Comparison of ENCODE assay signal across 10 mouse cellular contexts in genomic region chr2:167053127-167053844, GRCm38 (mm10). TPM values are rescaled to one million over a fixed set of nuclear protein-coding genes. Genes with fewer than 3 reads are reported as not detected.
DNase-seq lines count a peak whose midpoint lies in the region; ATAC-seq and TF ChIP-seq lines count a peak whose summit lies in the region.
"Had no signal": no experiment of that assay in that cellular context is flagged by ENCODE, and none has a peak within 500 bp of the region (broad histone marks: within the 10 kb centered on the region; RNA-seq: fewer than 3 reads in every experiment).

No protein-coding gene starts in this region.

- DNase-seq in heart, adult 9 months (ENCODE audit: low spot score in 2 of 2) = no peak
- peak; percentile 57 for DNase-seq in ovary, adult 18-20 months (ENCODE audit: low spot score)
- DNase-seq in ovary, postnatal 36 days (ENCODE audit: low spot score) = no peak
- DNase-seq in liver, embryonic 14.5 days (ENCODE audit: low read depth in 3 of 3, low spot score in 3 of 3) = no peak
- no peak for DNase-seq in cerebellum, adult 18-20 months
- DNase-seq in lung, postnatal 0 days (ENCODE audit: low spot score) = no peak
- DNase-seq: thymus, postnatal 4 days had no signal

- no peak; the same call in 1 of the 2 replicates for ATAC-seq in heart, embryonic 15.5 days (replicated peaks; ENCODE audit: insufficient number of reproducible peaks, insufficient read depth, low FRiP score, low read depth)
- peak; percentile 12; the same call in 1 of the 2 replicates for ATAC-seq in liver, embryonic 14.5 days (ENCODE audit: insufficient read depth)
- no peak for ATAC-seq in inflammation-experienced regulatory T-cells, adult 6 months
- no peak for ATAC-seq in lung, postnatal 0 days

- no peak overlapping the region for H3K4me2 ChIP-seq in heart, embryonic 15.5 days
- H3K4me2 ChIP-seq in liver, embryonic 14.5 days (ENCODE audit: low read depth) = peak overlapping the region; percentile 11
- no peak overlapping the region for H3K4me2 ChIP-seq in lung, postnatal 0 days (replicated peaks; ENCODE audit: low read depth, low read length)

- no peak for TF ChIP-seq CTCF in liver, embryonic 14.5 days (IDR thresholded peaks at IDR 0.05; ENCODE audit: low read depth)
- TF ChIP-seq CTCF in lung, postnatal 0 days (IDR thresholded peaks at IDR 0.05) = no peak

- H3K4me1 ChIP-seq in heart, embryonic 15.5 days (replicated peaks) = peaks cover 26% of the 10 kb centered on the region
- H3K4me1 ChIP-seq in liver, embryonic 14.5 days (replicated peaks; ENCODE audit: control insufficient read depth in 2 of 2, insufficient read depth in 2 of 2, low read length in 1 of 2) = peaks cover 6 to 8% of the 10 kb centered on the region in 2 experiments
- peaks cover 7% of the 10 kb centered on the region; the same call in 1 of the 2 replicates for H3K4me1 ChIP-seq in lung, postnatal 0 days (ENCODE audit: insufficient read depth, low read depth, low read length)

- no peaks in the 10 kb centered on the region for H3K9me3 ChIP-seq in heart, embryonic 15.5 days (replicated peaks)
- no peaks in the 10 kb centered on the region for H3K9me3 ChIP-seq in liver, embryonic 14.5 days (ENCODE audit: control insufficient read depth, low read length)
- no peaks in the 10 kb centered on the region for H3K9me3 ChIP-seq in lung, postnatal 0 days (ENCODE audit: low read length)

- H3K27ac ChIP-seq in heart, embryonic 15.5 days = 0 out of 2 replicates have a peak overlapping the region, but pooled peaks have one; percentile 3
- no peak overlapping the region for H3K27ac ChIP-seq in liver, embryonic 14.5 days
- no peak overlapping the region for H3K27ac ChIP-seq in lung, postnatal 0 days (ENCODE audit: low read length)
- H3K27ac ChIP-seq: macrophage had no signal

- no peak for TF ChIP-seq EP300 in liver, embryonic 14.5 days (IDR thresholded peaks at IDR 0.05; ENCODE audit: low read depth)
- no peak for TF ChIP-seq EP300 in lung, postnatal 0 days (IDR thresholded peaks at IDR 0.05)

- WGBS in heart, embryonic 15.5 days = 60% methylated on average over 9 of the region's 9 CpGs
- 63% methylated on average over 9 of the region's 9 CpGs for WGBS in liver, embryonic 14.5 days (ENCODE audit: insufficient replicate concordance)
- WGBS in lung, postnatal 0 days = 70% methylated on average over 9 of the region's 9 CpGs

- H3K4me3 ChIP-seq in heart, embryonic 15.5 days = no peak overlapping the region
- no peak overlapping the region for H3K4me3 ChIP-seq in liver, embryonic 14.5 days (ENCODE audit: insufficient read depth in 1 of 2, low read depth in 2 of 2, low read length in 2 of 2)
- no peak overlapping the region for H3K4me3 ChIP-seq in lung, postnatal 0 days (ENCODE audit: low read depth, low read length)

- peaks cover 52% of the 10 kb centered on the region for H3K36me3 ChIP-seq in heart, embryonic 15.5 days
- peaks cover 74% of the 10 kb centered on the region for H3K36me3 ChIP-seq in liver, embryonic 14.5 days (replicated peaks; ENCODE audit: control insufficient read depth, insufficient read depth, low read depth)
- peaks cover 31% of the 10 kb centered on the region for H3K36me3 ChIP-seq in lung, postnatal 0 days (ENCODE audit: insufficient read depth, low read length)

- no peaks in the 10 kb centered on the region for H3K27me3 ChIP-seq in heart, embryonic 15.5 days
- no peaks in the 10 kb centered on the region for H3K27me3 ChIP-seq in liver, embryonic 14.5 days (ENCODE audit: control insufficient read depth, insufficient read depth, low read length)
- no peaks in the 10 kb centered on the region for H3K27me3 ChIP-seq in lung, postnatal 0 days (replicated peaks; ENCODE audit: insufficient read depth, low read length)

- H3K9ac ChIP-seq in heart, embryonic 15.5 days = no peak overlapping the region
- no peak overlapping the region for H3K9ac ChIP-seq in liver, embryonic 14.5 days (replicated peaks)
- H3K9ac ChIP-seq in lung, postnatal 0 days (replicated peaks; ENCODE audit: low read depth) = no peak overlapping the region

RNA-seq across cellular contexts. Expression of gene Znfx1, which starts 9.5 kb away (rescaled TPM):
- 6.2 and 8.3 TPM in 2 replicates for polyA plus RNA-seq in heart, embryonic 15.5 days (2015; fragmentation: Nextera tagmentation; extraction: Ambion mirVana)
- polyA plus RNA-seq in liver, embryonic 14.5 days (2012; rRNA removed) = 7.7 and 7.8 TPM in 2 replicates
- polyA plus RNA-seq in liver, embryonic 14.5 days (2014; fragmentation: Nextera tagmentation; extraction: Ambion mirVana) = 6.7 and 8.2 TPM in 2 replicates
- 10 to 100 TPM; 20.4 to 25.2 (median 22.4) TPM for polyA plus RNA-seq in inflammation-experienced regulatory T-cells, adult 6 months (2017; shearing (Covaris generic))
- 9.8 and 9.9 TPM in 2 replicates for polyA plus RNA-seq in lung, postnatal 0 days (2015; fragmentation: Nextera tagmentation; extraction: Ambion mirVana)

RNA-seq across cellular contexts. Expression of gene Ddx27, which starts 38.3 kb away (rescaled TPM):
- polyA plus RNA-seq in heart, embryonic 15.5 days (2015; fragmentation: Nextera tagmentation; extraction: Ambion mirVana) = 24.2 and 31.0 TPM in 2 replicates
- polyA plus RNA-seq in liver, embryonic 14.5 days (2012; rRNA removed) = 26.4 and 39.5 TPM in 2 replicates
- polyA plus RNA-seq in liver, embryonic 14.5 days (2014; fragmentation: Nextera tagmentation; extraction: Ambion mirVana) = 26.5 and 30.2 TPM in 2 replicates
- polyA plus RNA-seq in inflammation-experienced regulatory T-cells, adult 6 months (2017; shearing (Covaris generic)) = 10 to 100 TPM; 33.6 to 38.9 (median 35.1) TPM
- 21.8 and 21.9 TPM in 2 replicates for polyA plus RNA-seq in lung, postnatal 0 days (2015; fragmentation: Nextera tagmentation; extraction: Ambion mirVana)

RNA-seq across cellular contexts. Expression of gene Stau1, which starts 57.2 kb away (rescaled TPM):
- polyA plus RNA-seq in heart, embryonic 15.5 days (2015; fragmentation: Nextera tagmentation; extraction: Ambion mirVana) = 50.9 and 57.6 TPM in 2 replicates
- 8.8 and 11.4 TPM in 2 replicates for polyA plus RNA-seq in liver, embryonic 14.5 days (2012; rRNA removed)
- 15.6 and 17.9 TPM in 2 replicates for polyA plus RNA-seq in liver, embryonic 14.5 days (2014; fragmentation: Nextera tagmentation; extraction: Ambion mirVana)
- 10 to 100 TPM; 32.9 to 54.0 (median 51.8) TPM for polyA plus RNA-seq in inflammation-experienced regulatory T-cells, adult 6 months (2017; shearing (Covaris generic))
- polyA plus RNA-seq in lung, postnatal 0 days (2015; fragmentation: Nextera tagmentation; extraction: Ambion mirVana) = 48.3 and 55.0 TPM in 2 replicates
